Mouse (Mus musculus): Measurements from ENCODE around the gene Smc1b. TPM values are rescaled to one million over a fixed set of nuclear protein-coding genes. Genes with fewer than 3 reads are reported as not detected.

Smc1b gene
- polyA plus RNA-seq, 1 experiment from 2014 or later = 0.27 TPM

- ATAC-seq (ENCODE audit: insufficient number of reproducible peaks, insufficient read depth, low FRiP score, low TSS enrichment, low read depth) = no peak
- peaks cover 56% of the 10 kb centered on the region for H3K4me1 ChIP-seq
- WGBS = 27% methylated on average over 21 of the region's 21 CpGs
These were observed 31.2 kb upstream of the Smc1b start for GRCm38 (mm10) chr15:85162693-85163663.

GRCm38 (mm10) chr15:85161416-85161815 lies 29.7 kb upstream of the Smc1b start:
- Histone ChIP-seq H3K27ac (no peak overlapping the region), H3K27me3 (no peaks in the 10 kb centered on the region), H3K4me2 (no peak overlapping the region), H3K9ac (no peak overlapping the region), H3K9me3 (no peaks in the 10 kb centered on the region), H3K36me3 (no peaks in the 10 kb centered on the region), H3K4me1 (peaks cover 41% of the 10 kb centered on the region), H3K4me3 (no peak overlapping the region)
- ATAC-seq (ENCODE audit: insufficient number of reproducible peaks, insufficient read depth, low FRiP score, low TSS enrichment, low read depth) = no peak

More at GRCm38 (mm10) chr15:85162693-85163663, 31.2 kb upstream of the Smc1b start:
- Histone ChIP-seq H3K27ac (peak overlapping the region; percentile 88), H3K27me3 (no peaks in the 10 kb centered on the region), H3K4me3 (no peak overlapping the region), H3K9ac (no peak overlapping the region), H3K36me3 (no peaks in the 10 kb centered on the region), H3K4me2 (0 out of 2 replicates have a peak overlapping the region, but pooled peaks have one; percentile 3), H3K9me3 (no peaks in the 10 kb centered on the region)

- WGBS = 56% methylated on average over 4 of the region's 4 CpGs
- Histone ChIP-seq H3K9ac (no peak overlapping the region), H3K27me3 (no peaks in the 10 kb centered on the region)
These were observed 24.4 kb upstream of the Smc1b start for GRCm38 (mm10) chr15:85156198-85156597.

GRCm38 (mm10) chr15:85154091-85154490 lies 22.3 kb upstream of the Smc1b start:
- H3K27ac ChIP-seq = no peak overlapping the region
- no peak overlapping the region for H3K4me3 ChIP-seq
- no peaks in the 10 kb centered on the region for H3K36me3 ChIP-seq
- no peak overlapping the region for H3K4me2 ChIP-seq
- no peak for ATAC-seq (ENCODE audit: insufficient number of reproducible peaks, insufficient read depth, low FRiP score, low TSS enrichment, low read depth)
- H3K27me3 ChIP-seq = no peaks in the 10 kb centered on the region; the same call in 1 of the 2 replicates
- no peak overlapping the region for H3K9ac ChIP-seq
- peaks cover 11% of the 10 kb centered on the region for H3K4me1 ChIP-seq
- 90% methylated on average over 3 of the region's 3 CpGs for WGBS
- no peaks in the 10 kb centered on the region for H3K9me3 ChIP-seq

More at GRCm38 (mm10) chr15:85156198-85156597, 24.4 kb upstream of the Smc1b start:
- H3K4me1 ChIP-seq = peaks cover 11% of the 10 kb centered on the region
- no peaks in the 10 kb centered on the region for H3K36me3 ChIP-seq
- H3K4me3 ChIP-seq = no peak overlapping the region
- H3K4me2 ChIP-seq = no peak overlapping the region
- no peak for ATAC-seq (ENCODE audit: insufficient number of reproducible peaks, insufficient read depth, low FRiP score, low TSS enrichment, low read depth)
- H3K9me3 ChIP-seq = no peaks in the 10 kb centered on the region
- no peak overlapping the region for H3K27ac ChIP-seq

GRCm38 (mm10) chr15:85152577-85152976 lies 20.8 kb upstream of the Smc1b start:
- no peak for ATAC-seq (ENCODE audit: insufficient number of reproducible peaks, insufficient read depth, low FRiP score, low TSS enrichment, low read depth)

GRCm38 (mm10) chr15:85151433-85151918 lies 19.7 kb upstream of the Smc1b start:
- Histone ChIP-seq H3K4me2 (no peak overlapping the region), H3K9ac (no peak overlapping the region), H3K27me3 (no peaks in the 10 kb centered on the region; the same call in 1 of the 2 replicates), H3K4me3 (no peak overlapping the region), H3K4me1 (peaks cover 11% of the 10 kb centered on the region), H3K27ac (no peak overlapping the region), H3K36me3 (no peaks in the 10 kb centered on the region), H3K9me3 (no peaks in the 10 kb centered on the region)
- 31% methylated on average over 13 of the region's 13 CpGs for WGBS
- ATAC-seq (ENCODE audit: insufficient number of reproducible peaks, insufficient read depth, low FRiP score, low TSS enrichment, low read depth) = no peak

More at GRCm38 (mm10) chr15:85152577-85152976, 20.8 kb upstream of the Smc1b start:
- Histone ChIP-seq H3K27ac (no peak overlapping the region), H3K9ac (no peak overlapping the region), H3K4me1 (peaks cover 11% of the 10 kb centered on the region), H3K4me3 (no peak overlapping the region), H3K27me3 (no peaks in the 10 kb centered on the region; the same call in 1 of the 2 replicates), H3K4me2 (no peak overlapping the region), H3K9me3 (no peaks in the 10 kb centered on the region), H3K36me3 (no peaks in the 10 kb centered on the region)
- WGBS = 76% methylated on average over 3 of the region's 3 CpGs

- no peak overlapping the region for H3K4me3 ChIP-seq
- H3K9ac ChIP-seq = no peak overlapping the region
- H3K27ac ChIP-seq = no peak overlapping the region
- H3K36me3 ChIP-seq = no peaks in the 10 kb centered on the region
- WGBS = 87% methylated on average over 5 of the region's 5 CpGs
- no peaks in the 10 kb centered on the region for H3K4me1 ChIP-seq
- H3K27me3 ChIP-seq = no peaks in the 10 kb centered on the region
- H3K9me3 ChIP-seq = no peaks in the 10 kb centered on the region
- no peak for ATAC-seq (ENCODE audit: insufficient number of reproducible peaks, insufficient read depth, low FRiP score, low TSS enrichment, low read depth)
- no peak overlapping the region for H3K4me2 ChIP-seq
These were observed 12.5 kb upstream of the Smc1b start for GRCm38 (mm10) chr15:85144249-85144648.

- Histone ChIP-seq H3K27ac (no peak overlapping the region), H3K27me3 (no peaks in the 10 kb centered on the region), H3K9me3 (no peaks in the 10 kb centered on the region), H3K4me2 (no peak overlapping the region), H3K9ac (no peak overlapping the region), H3K4me1 (no peaks in the 10 kb centered on the region), H3K4me3 (no peak overlapping the region), H3K36me3 (no peaks in the 10 kb centered on the region)
- WGBS = 94% methylated on average over 1 of the region's 1 CpGs
- no peak for ATAC-seq (ENCODE audit: insufficient number of reproducible peaks, insufficient read depth, low FRiP score, low TSS enrichment, low read depth)
These were observed 12.0 kb upstream of the Smc1b start for GRCm38 (mm10) chr15:85143747-85144146.

- H3K4me2 ChIP-seq = no peak overlapping the region
- no peak for ATAC-seq (ENCODE audit: insufficient number of reproducible peaks, insufficient read depth, low FRiP score, low TSS enrichment, low read depth)
- no peak overlapping the region for H3K27ac ChIP-seq
- H3K9me3 ChIP-seq = no peaks in the 10 kb centered on the region
- no peak overlapping the region for H3K9ac ChIP-seq
- H3K4me3 ChIP-seq = no peak overlapping the region
- H3K4me1 ChIP-seq = no peaks in the 10 kb centered on the region
- 84% methylated on average over 11 of the region's 11 CpGs for WGBS
- no peaks in the 10 kb centered on the region for H3K27me3 ChIP-seq
- H3K36me3 ChIP-seq = no peaks in the 10 kb centered on the region
These were observed 11.4 kb upstream of the Smc1b start for GRCm38 (mm10) chr15:85143161-85143560.

- Histone ChIP-seq H3K9ac (no peak overlapping the region), H3K27ac (no peak overlapping the region), H3K4me3 (no peak overlapping the region), H3K36me3 (no peaks in the 10 kb centered on the region), H3K4me1 (no peaks in the 10 kb centered on the region), H3K9me3 (no peaks in the 10 kb centered on the region), H3K27me3 (no peaks in the 10 kb centered on the region), H3K4me2 (no peak overlapping the region)
- ATAC-seq (ENCODE audit: insufficient number of reproducible peaks, insufficient read depth, low FRiP score, low TSS enrichment, low read depth) = no peak
- 63% methylated on average over 2 of the region's 2 CpGs for WGBS
These were observed 10.7 kb upstream of the Smc1b start for GRCm38 (mm10) chr15:85142441-85142840.

GRCm38 (mm10) chr15:85141290-85141689 lies 9.5 kb upstream of the Smc1b start:
- no peak overlapping the region for H3K4me2 ChIP-seq
- H3K4me3 ChIP-seq = no peak overlapping the region
- no peaks in the 10 kb centered on the region for H3K9me3 ChIP-seq
- no peaks in the 10 kb centered on the region for H3K4me1 ChIP-seq
- H3K27me3 ChIP-seq = no peaks in the 10 kb centered on the region
- H3K27ac ChIP-seq = no peak overlapping the region
- no peaks in the 10 kb centered on the region for H3K36me3 ChIP-seq
- no peak overlapping the region for H3K9ac ChIP-seq
- ATAC-seq (ENCODE audit: insufficient number of reproducible peaks, insufficient read depth, low FRiP score, low TSS enrichment, low read depth) = no peak
- WGBS = 83% methylated on average over 10 of the region's 10 CpGs

GRCm38 (mm10) chr15:85135143-85135542 lies 3.4 kb upstream of the Smc1b start:
- Histone ChIP-seq H3K27ac (no peak overlapping the region), H3K27me3 (no peaks in the 10 kb centered on the region), H3K9ac (no peak overlapping the region), H3K4me3 (no peak overlapping the region), H3K36me3 (no peaks in the 10 kb centered on the region), H3K4me1 (peaks cover 15% of the 10 kb centered on the region), H3K4me2 (no peak overlapping the region), H3K9me3 (peaks cover 5% of the 10 kb centered on the region; the same call in 1 of the 2 replicates)
- no peak for ATAC-seq (ENCODE audit: insufficient number of reproducible peaks, insufficient read depth, low FRiP score, low TSS enrichment, low read depth)
- WGBS = 40% methylated on average over 9 of the region's 9 CpGs

Data from embryonic facial prominence, embryonic 13.5 days (tissue).